Mouse (Mus musculus): ENCODE measurements at regions not wholly inside any gene's neighbourhood (a gene's known extent, or its start where the extent isn't known, plus 50 kb on each side); places are given as distances from the start of the nearest gene placed in this dataset.
"Not testable (repeated sequence)": the region's sequence is repeated elsewhere in the genome, so short reads cannot be mapped to it uniquely, and the experiment has no call there.

DNA sequence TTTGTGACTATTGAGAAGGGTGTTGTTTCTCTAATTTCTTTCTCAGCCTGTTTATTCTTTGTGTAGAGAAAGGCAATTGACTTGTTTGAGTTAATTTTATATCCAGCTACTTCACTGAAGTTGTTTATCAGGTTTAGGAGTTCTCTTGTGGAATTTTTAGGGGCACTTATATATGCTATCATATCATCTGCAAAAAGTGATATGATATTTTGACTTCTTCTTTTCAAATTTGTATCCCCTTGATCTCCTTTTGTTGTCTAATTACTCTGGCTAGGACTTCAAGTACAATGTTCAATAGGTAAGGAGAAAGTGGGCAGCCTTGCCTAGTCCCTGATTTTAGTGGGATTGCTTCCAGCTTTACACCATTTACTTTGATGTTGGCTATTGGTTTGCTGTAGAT lies 380.2 kb upstream of the Npsr1 start:
- not testable (repeated sequence) for TF ChIP-seq CTCF (IDR thresholded peaks at IDR 0.05; ENCODE audit: insufficient read depth, low read length); POLR2A (IDR thresholded peaks at IDR 0.05; ENCODE audit: borderline replicate concordance, extremely low read depth, low read depth, low read length)

All from lung, adult 2 months (tissue).